Mouse (Mus musculus) G1E (cell line): Measurements from ENCODE around the gene Sgsm2. TPM values are rescaled to one million over a fixed set of nuclear protein-coding genes. Genes with fewer than 3 reads are reported as not detected.

ENCODE experiments used
- ATAC-seq: 2 replicates; pipeline ENCODE4 v1.8.0; 2016; ENCODE audit warnings: mild to moderate bottlenecking; ENCODE audit not compliant: insufficient number of reproducible peaks, poor library complexity, low FRiP score, severe bottlenecking; ENCODE audit errors: extremely low read depth
- DNase-seq: peaks from one replicate; pipeline ENCODE4 v3.0.0; 2012; ENCODE audit warnings: low spot score
- H3K27me3 ChIP-seq: 2 replicates; pipeline ENCODE4 v1.6.1; 2012; ENCODE audit warnings: mild to moderate bottlenecking, low read length, inconsistent platforms; ENCODE audit not compliant: insufficient read depth
- H3K36me3 ChIP-seq: replicated peaks from 2 replicates; pipeline ENCODE3; 2012; ENCODE audit warnings: mild to moderate bottlenecking, inconsistent platforms
- H3K4me1 ChIP-seq: 2 replicates; pipeline ENCODE4 v1.6.1; 2012; ENCODE audit warnings: low read depth, low read length, inconsistent platforms, mixed read lengths; ENCODE audit not compliant: insufficient read depth
- H3K4me3 ChIP-seq: 2 replicates; pipeline ENCODE4 v1.5.1; 2012; ENCODE audit warnings: low read depth, mild to moderate bottlenecking, inconsistent platforms, low read length, moderate library complexity, mixed read lengths
- H3K9me3 ChIP-seq: replicated peaks from 2 replicates; pipeline ENCODE4 v1.6.1; 2012; ENCODE audit warnings: inconsistent platforms
- CTCF ChIP-seq: IDR thresholded peaks from 2 replicates; pipeline ENCODE4 v1.5.1; 2012; ENCODE audit warnings: low read depth, low read length, inconsistent platforms, mixed read lengths
- GATA1 ChIP-seq: IDR thresholded peaks from 2 replicates; pipeline ENCODE4 v1.6.1; 2012; ENCODE audit warnings: borderline replicate concordance, low read length, inconsistent platforms, mixed read lengths
- GATA2 ChIP-seq: IDR thresholded peaks from 2 replicates; pipeline ENCODE4 v1.6.1; 2012; ENCODE audit warnings: low read depth, low read length, inconsistent platforms, borderline replicate concordance
- POLR2AphosphoS5 ChIP-seq: IDR thresholded peaks from 2 replicates; pipeline ENCODE4 v1.6.1; 2012; ENCODE audit warnings: low read depth, low read length, inconsistent platforms; ENCODE audit not compliant: insufficient replicate concordance
- TAL1 ChIP-seq: conservative IDR thresholded peaks from 2 replicates; pipeline ENCODE4 v1.6.1; 2012; ENCODE audit warnings: low read depth, low read length, inconsistent platforms, mixed read lengths
- polyA plus RNA-seq: library from polyadenylated mRNA; stranded (reverse); fragments of >175 nt; gene quantifications from 2 replicates; pipeline ENCODE4 v1.2.3, GENCODE M21; 2012
- total RNA-seq, 2 experiments: library from RNA; stranded (forward) in 1 of 2; stranded (reverse) in 1 of 2; fragments of 200-1000 nt in 1 of 2; fragments of >200 nt in 1 of 2; fragmentation: Nextera tagmentation in 1 of 2; gene quantifications; 2 replicates each; pipeline ENCODE4 v1.2.3; 2014 to 2017

The Sgsm2 gene
- total and polyA plus RNA-seq, 3 experiments, result 4.7 to 10.5 (median 7.4) TPM

DNA sequence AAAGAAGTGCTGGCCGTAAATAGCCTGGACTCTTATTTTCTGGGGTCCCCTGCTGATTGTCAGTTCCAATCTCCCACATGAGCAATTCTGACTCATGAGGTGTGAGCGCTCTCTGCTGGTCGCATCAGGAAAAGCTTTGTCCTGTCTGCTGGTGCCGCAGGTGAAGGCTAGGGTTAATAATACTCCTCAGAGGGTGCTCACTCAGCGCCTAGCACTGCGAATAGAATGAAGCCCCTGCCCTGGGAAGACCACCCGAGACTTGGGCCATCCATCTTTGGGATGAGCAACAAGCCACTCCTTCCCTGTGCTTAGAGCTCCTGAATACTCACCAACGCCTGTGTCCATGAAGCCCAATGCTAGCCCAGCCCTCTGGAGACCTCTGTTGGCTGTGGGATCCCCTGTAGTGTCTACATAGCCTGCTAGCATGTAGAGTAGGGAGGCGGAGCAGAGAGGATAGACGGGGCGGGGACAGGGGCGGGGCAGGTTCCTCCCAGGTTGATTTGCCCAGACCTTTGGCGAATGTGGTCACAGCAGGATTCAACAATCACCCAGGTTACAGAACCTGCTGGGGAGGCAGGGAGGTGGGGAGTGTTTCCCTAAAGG lies 48.8 kb downstream of the Sgsm2 start:
- DNase-seq, result peak; percentile 78
- H3K4me3 ChIP-seq, result no peak overlapping the region; the same call in 1 of the 2 replicates
- peaks cover 78% of the 10 kb centered on the region for H3K36me3 ChIP-seq
- peak; percentile 63; the same call in 1 of the 2 replicates for TF ChIP-seq CTCF
- TF ChIP-seq TAL1, result no peak
- H3K4me1 ChIP-seq, result peaks cover 29% of the 10 kb centered on the region
- no peaks in the 10 kb centered on the region for H3K27me3 ChIP-seq
- ATAC-seq, result peak; percentile 58
- H3K9me3 ChIP-seq, result peaks cover 10% of the 10 kb centered on the region

DNA sequence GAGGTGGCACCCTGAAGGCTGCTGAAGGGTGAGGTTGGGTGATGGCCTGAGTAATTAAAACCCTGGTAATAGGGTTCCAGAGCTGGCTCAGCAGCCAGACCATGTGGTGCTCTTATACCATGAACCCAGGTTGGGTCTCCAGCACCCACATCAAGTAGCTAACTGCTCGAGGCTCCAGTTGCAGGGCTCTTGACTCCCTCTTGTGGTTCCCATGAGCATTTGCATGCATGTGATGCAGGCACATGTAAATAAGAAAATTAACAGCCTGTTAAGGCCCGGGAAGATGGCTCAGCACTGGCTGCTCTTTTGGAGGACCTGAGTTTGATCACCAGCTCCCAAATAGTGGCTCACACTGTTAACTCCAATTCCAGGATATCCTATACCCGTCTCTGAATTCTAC lies 51.1 kb downstream of the Sgsm2 start:
- Histone ChIP-seq H3K36me3 (peaks cover 78% of the 10 kb centered on the region), H3K4me3 (no peak overlapping the region), H3K27me3 (no peaks in the 10 kb centered on the region), H3K4me1 (peaks cover 47% of the 10 kb centered on the region), H3K9me3 (peaks cover 10% of the 10 kb centered on the region)
- TF ChIP-seq TAL1, result no peak
- TF ChIP-seq CTCF, result peak; percentile 39; the same call in 1 of the 2 replicates
- no peak for TF ChIP-seq GATA2
- no peak for TF ChIP-seq POLR2AphosphoS5
- no peak for TF ChIP-seq GATA1
- DNase-seq (no peak), ATAC-seq (no peak)

DNA sequence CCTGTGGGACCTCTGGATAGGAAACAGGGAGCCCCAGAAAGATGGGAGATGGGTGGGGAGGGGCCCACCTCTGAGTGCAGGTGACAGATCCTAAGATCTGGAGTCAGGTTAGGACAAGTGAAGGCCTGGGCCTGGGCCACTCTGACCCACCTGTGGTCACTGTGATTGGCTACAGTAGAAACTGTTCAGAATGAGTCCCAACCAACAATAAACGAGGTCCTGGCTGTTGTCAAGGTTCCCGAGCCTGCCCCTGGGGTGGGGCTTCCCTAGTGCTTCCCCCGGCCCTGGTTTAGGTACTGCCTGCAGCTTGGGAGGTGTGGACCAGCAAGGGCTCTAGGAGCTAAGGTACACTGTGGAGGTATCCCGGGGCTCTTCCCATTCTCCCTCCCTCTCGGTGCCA lies 53.1 kb downstream of the Sgsm2 start:
- TF ChIP-seq GATA2 (no peak), GATA1 (no peak), POLR2AphosphoS5 (no peak)
- peaks cover 10% of the 10 kb centered on the region for H3K9me3 ChIP-seq
- H3K36me3 ChIP-seq, result peaks cover 76% of the 10 kb centered on the region
- DNase-seq (no peak), ATAC-seq (no peak)
- peaks cover 64% of the 10 kb centered on the region for H3K4me1 ChIP-seq
- no peak overlapping the region; the same call in 1 of the 2 replicates for H3K4me3 ChIP-seq
- no peaks in the 10 kb centered on the region for H3K27me3 ChIP-seq

DNA sequence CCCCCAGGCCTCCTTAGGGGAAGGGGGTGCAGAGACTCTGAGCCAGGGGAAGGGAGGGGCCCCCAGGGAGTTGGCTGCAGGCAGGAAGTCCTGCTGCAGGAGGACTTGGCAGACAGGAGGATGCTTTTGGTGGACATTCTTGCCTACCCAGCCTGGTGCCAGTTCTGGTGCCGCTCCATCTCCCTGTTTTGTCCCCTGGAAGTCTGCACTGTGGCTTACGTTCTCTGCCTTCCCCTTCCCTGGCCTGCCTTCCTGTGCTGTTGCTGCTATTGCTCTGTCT lies 53.5 kb downstream of the Sgsm2 start:
- H3K9me3 ChIP-seq, result peaks cover 10% of the 10 kb centered on the region
- DNase-seq (no peak), ATAC-seq (no peak)
- H3K4me1 ChIP-seq, result peaks cover 61% of the 10 kb centered on the region
- H3K4me3 ChIP-seq, result no peak overlapping the region; the same call in 1 of the 2 replicates
- TF ChIP-seq POLR2AphosphoS5 (no peak), GATA2 (no peak), CTCF (no peak), TAL1 (no peak), GATA1 (no peak)
- peaks cover 74% of the 10 kb centered on the region for H3K36me3 ChIP-seq
- H3K27me3 ChIP-seq, result no peaks in the 10 kb centered on the region

DNA sequence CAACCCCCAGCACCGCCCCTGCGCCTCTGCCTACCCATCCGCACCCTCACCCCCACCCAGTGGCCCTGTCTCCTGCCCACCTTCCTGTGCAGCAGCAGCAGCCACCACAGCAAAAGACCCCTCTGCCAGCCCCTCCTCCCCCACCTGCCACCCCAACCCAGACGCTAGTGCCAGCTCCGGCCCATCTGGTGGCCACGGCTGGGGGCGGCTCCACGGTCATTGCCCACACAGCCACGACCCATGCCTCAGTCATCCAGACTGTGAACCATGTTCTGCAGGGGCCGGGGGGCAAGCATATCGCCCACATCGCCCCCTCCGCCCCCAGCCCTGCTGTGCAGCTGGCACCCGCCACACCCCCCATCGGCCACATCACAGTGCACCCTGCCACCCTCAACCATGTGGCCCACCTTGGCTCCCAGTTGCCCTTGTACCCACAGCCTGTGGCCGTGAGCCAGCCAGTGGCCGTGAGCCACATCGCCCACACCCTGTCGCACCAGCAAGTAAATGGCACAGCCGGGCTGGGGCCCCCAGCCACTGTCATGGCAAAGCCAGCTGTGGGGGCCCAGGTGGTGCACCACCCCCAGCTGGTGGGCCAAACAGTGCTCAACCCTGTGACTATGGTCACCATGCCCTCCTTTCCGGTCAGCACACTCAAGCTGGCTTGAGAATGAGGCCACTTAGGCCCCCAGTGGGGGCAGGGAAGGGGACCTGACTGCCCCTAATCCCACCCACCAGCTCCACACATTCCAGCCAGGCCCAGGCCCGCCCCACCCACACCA lies 54.0 kb downstream of the Sgsm2 start:
- H3K36me3 ChIP-seq, result peaks cover 73% of the 10 kb centered on the region
- DNase-seq, result no peak

DNA sequence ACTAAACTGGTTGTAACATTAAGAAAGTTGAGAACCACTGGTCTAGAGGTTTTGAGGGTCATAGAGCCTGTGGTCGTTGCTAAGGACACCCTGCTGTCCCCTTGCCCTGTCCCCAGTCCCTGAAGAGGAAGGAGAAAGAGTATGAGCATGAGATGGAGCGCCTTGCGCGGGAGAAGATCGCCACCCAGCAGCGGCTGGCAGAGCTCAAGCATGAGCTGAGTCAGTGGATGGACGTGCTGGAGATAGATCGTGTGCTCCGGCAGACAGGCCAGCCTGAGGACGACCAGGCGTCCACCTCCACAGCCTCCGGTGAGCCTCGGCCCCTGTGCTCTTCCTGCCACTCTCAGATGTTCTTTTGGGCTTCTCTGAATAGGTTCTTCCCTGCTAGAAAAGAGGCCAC lies 54.8 kb downstream of the Sgsm2 start:
- H3K4me1 ChIP-seq, result peaks cover 59% of the 10 kb centered on the region
- TF ChIP-seq GATA1 (no peak), CTCF (no peak), POLR2AphosphoS5 (no peak), TAL1 (no peak), GATA2 (no peak)
- H3K9me3 ChIP-seq, result peaks cover 10% of the 10 kb centered on the region
- no peak for ATAC-seq
- no peak for DNase-seq
- H3K27me3 ChIP-seq, result no peaks in the 10 kb centered on the region
- H3K4me3 ChIP-seq, result no peak overlapping the region
- peaks cover 80% of the 10 kb centered on the region for H3K36me3 ChIP-seq

More for the DNA sequence above, 54.0 kb downstream of the Sgsm2 start:
- TF ChIP-seq GATA1 (no peak), TAL1 (no peak), GATA2 (no peak), CTCF (no peak), POLR2AphosphoS5 (no peak)
- no peaks in the 10 kb centered on the region for H3K27me3 ChIP-seq
- H3K9me3 ChIP-seq, result peaks cover 10% of the 10 kb centered on the region
- H3K4me1 ChIP-seq, result peaks cover 58% of the 10 kb centered on the region
- peak overlapping the region; percentile 6; the same call in 1 of the 2 replicates for H3K4me3 ChIP-seq
- no peak for ATAC-seq
